Mouse (Mus musculus) liver, embryonic 13.5 days (tissue): ENCODE data around the gene Gm5901. TPM values are rescaled to one million over a fixed set of nuclear protein-coding genes. Genes with fewer than 3 reads are reported as not detected.
"Not testable (repeated sequence)": the region's sequence is repeated elsewhere in the genome, so short reads cannot be mapped to it uniquely, and the experiment has no call there.

Experiments
- ATAC-seq: fragments of 200-750 bp; cut with Nextera tagmentation; 2 replicates; pipeline ENCODE4 v1.8.0; 2017; ENCODE audit warnings: low read depth, mild to moderate bottlenecking, moderate number of reproducible peaks, moderate library complexity
- DNase-seq: peaks from one replicate; pipeline ENCODE4 v3.0.0; 2022
- H3K27ac ChIP-seq: fragments of 300-500 bp; sonication (generic); 2 replicates; pipeline ENCODE4 v1.5.1; 2015; ENCODE audit warnings: moderate library complexity, mild to moderate bottlenecking, inconsistent platforms
- H3K27me3 ChIP-seq: fragments of 300-500 bp; sonication (generic); 2 replicates; pipeline ENCODE4 v1.6.1; 2015; ENCODE audit warnings: mild to moderate bottlenecking, inconsistent platforms
- H3K36me3 ChIP-seq: fragments of 300-500 bp; sonication (generic); 2 replicates; pipeline ENCODE4 v1.6.1; 2015; ENCODE audit warnings: mild to moderate bottlenecking, inconsistent platforms
- H3K4me1 ChIP-seq: fragments of 300-500 bp; sonication (generic); replicated peaks from 2 replicates; pipeline ENCODE4 v1.6.1; 2015; ENCODE audit warnings: inconsistent platforms
- H3K4me2 ChIP-seq: fragments of 300-500 bp; sonication (generic); 2 replicates; pipeline ENCODE4 v1.6.1; 2015; ENCODE audit warnings: inconsistent platforms, mild to moderate bottlenecking, moderate library complexity
- H3K4me3 ChIP-seq: fragments of 300-500 bp; sonication (generic); replicated peaks from 2 replicates; pipeline ENCODE4 v1.5.1; 2015; ENCODE audit warnings: mild to moderate bottlenecking, inconsistent platforms
- H3K9ac ChIP-seq: fragments of 300-500 bp; sonication (generic); 2 replicates; pipeline ENCODE4 v1.6.1; 2015; ENCODE audit warnings: mild to moderate bottlenecking, inconsistent platforms
- H3K9me3 ChIP-seq: fragments of 300-500 bp; sonication (generic); replicated peaks from 2 replicates; pipeline ENCODE4 v1.6.1; 2016; ENCODE audit warnings: inconsistent platforms
- WGBS: fragments of 180-500 bp; shearing (Covaris S2); methylation state at CpG from one replicate; pipeline ENCODE4 v1.1.7; 2015; ENCODE audit not compliant: insufficient replicate concordance; 5-methylcytosine and 5-hydroxymethylcytosine counted together
- polyA plus RNA-seq: library from polyadenylated mRNA; unstranded; fragments of >200 nt; fragmentation: Nextera tagmentation; extraction: Ambion mirVana; gene quantifications from 2 replicates; pipeline ENCODE4 v1.2.1, GENCODE M21; 2015

Gene Gm5901
- polyA plus RNA-seq, 1 experiment from 2014 or later, result not detected

DNA sequence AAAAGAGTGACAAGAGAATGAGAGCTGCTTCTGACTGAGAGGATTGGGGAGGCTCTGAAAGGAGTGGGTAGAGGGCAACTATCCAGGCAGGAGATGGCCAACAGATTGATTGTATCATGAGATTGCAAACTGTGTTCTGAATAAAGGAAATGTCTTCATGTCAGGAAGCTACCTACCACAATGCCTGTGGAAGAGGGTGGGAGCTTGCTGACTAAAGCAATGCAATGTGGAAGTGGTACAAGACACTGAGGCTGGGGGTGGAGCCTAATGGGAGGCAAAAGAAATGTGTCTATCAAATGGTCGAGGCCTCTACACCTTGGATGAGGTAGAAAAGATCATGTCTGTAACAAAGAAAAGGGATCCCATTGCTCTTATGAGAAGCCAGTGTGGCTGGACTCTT lies 31.5 kb downstream of the Gm5901 start:
- ATAC-seq, result no peak
- Histone ChIP-seq H3K27ac (no peak overlapping the region), H3K9me3 (no peaks in the 10 kb centered on the region), H3K9ac (no peak overlapping the region), H3K36me3 (no peaks in the 10 kb centered on the region), H3K4me1 (no peaks in the 10 kb centered on the region), H3K4me3 (no peak overlapping the region), H3K4me2 (no peak overlapping the region), H3K27me3 (no peaks in the 10 kb centered on the region)
- 41% methylated on average over 1 of the region's 1 CpGs for WGBS
- DNase-seq, result no peak

DNA sequence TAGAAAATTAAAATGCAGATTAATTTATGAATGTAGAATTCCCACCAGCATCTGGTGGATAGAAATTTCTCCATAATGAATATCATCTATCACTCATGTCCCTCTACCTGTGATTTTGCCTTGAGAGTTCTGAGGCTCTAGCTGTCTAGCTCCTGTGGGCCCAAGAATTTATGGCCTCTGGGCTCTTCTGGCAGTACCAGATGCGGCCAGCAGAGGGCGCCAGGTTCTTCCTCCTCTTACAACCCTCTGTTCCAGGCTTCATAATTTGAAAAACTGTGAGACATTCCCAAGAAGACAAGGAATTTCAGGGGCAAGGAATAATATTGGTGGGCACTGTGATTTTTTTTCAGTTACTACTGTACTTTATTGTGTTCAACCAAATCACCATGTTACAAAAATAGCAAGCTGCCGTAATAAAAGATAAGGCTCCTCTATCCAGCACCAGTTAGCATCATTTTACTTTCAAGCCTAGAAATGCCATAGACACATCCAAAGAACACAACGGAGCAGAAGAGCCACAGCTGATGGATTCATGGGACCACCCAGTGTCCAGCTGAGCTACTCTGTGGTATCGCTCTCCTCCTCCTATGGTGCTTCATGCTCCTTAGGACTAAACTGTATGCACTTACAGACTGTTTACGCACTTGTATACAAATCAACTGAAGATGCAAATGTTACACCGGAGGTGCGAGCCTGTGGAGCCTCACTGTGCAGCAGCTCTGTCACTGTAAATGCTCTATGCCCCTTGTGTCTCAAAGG lies 37.2 kb downstream of the Gm5901 start:
- H3K9ac ChIP-seq, H3K27me3 ChIP-seq, H3K36me3 ChIP-seq, H3K4me3 ChIP-seq, H3K4me1 ChIP-seq, H3K9me3 ChIP-seq, ATAC-seq, H3K27ac ChIP-seq, H3K4me2 ChIP-seq: not testable (repeated sequence)
- DNase-seq, result peak; percentile 29
- WGBS, result 46% methylated on average over 8 of the region's 8 CpGs

GRCm38 (mm10) chr7:105414385-105414784 lies 39.5 kb downstream of the Gm5901 start:
- ATAC-seq, result no peak
- 34% methylated on average over 6 of the region's 6 CpGs for WGBS
- no peak overlapping the region for H3K4me2 ChIP-seq
- H3K9me3 ChIP-seq, result no peaks in the 10 kb centered on the region
- no peak for DNase-seq
- H3K4me3 ChIP-seq, result no peak overlapping the region
- no peaks in the 10 kb centered on the region for H3K36me3 ChIP-seq
- no peak overlapping the region for H3K9ac ChIP-seq
- H3K4me1 ChIP-seq, result no peaks in the 10 kb centered on the region
- H3K27me3 ChIP-seq, result no peaks in the 10 kb centered on the region
- H3K27ac ChIP-seq, result no peak overlapping the region

DNA sequence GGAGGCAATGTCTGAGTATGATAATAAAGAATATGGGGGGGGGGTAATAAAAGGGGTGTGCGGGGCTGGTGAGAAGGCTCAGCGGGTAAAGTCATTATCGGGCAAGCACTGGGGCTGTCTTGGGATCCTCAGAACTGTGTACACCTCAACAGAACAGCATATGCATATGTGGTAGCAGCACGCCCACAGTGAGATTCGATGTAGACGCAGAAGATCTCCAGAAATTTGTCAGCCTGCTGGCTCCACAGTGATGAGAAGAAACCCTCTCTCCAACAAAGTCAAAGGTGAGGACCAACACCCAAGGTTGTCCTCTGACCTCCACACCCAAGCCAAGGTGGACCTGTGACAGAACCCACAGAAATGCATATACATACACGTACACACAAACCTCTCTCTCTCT lies 41.7 kb downstream of the Gm5901 start:
- H3K27me3 ChIP-seq, result no peaks in the 10 kb centered on the region
- DNase-seq (no peak), ATAC-seq (no peak)
- no peaks in the 10 kb centered on the region for H3K36me3 ChIP-seq
- no peak overlapping the region for H3K27ac ChIP-seq
- WGBS, result 66% methylated on average over 7 of the region's 7 CpGs
- no peak overlapping the region for H3K4me3 ChIP-seq
- H3K4me1 ChIP-seq, result no peaks in the 10 kb centered on the region
- no peak overlapping the region for H3K4me2 ChIP-seq
- no peak overlapping the region for H3K9ac ChIP-seq
- no peaks in the 10 kb centered on the region for H3K9me3 ChIP-seq

GRCm38 (mm10) chr7:105418106-105418505 lies 43.3 kb downstream of the Gm5901 start:
- no peak for ATAC-seq
- H3K9me3 ChIP-seq, result no peaks in the 10 kb centered on the region
- H3K9ac ChIP-seq, result no peak overlapping the region
- H3K4me3 ChIP-seq, result no peak overlapping the region
- no peak overlapping the region for H3K4me2 ChIP-seq
- DNase-seq, result no peak
- no peak overlapping the region for H3K27ac ChIP-seq
- no peaks in the 10 kb centered on the region for H3K4me1 ChIP-seq
- 66% methylated on average over 5 of the region's 5 CpGs for WGBS
- H3K27me3 ChIP-seq, result no peaks in the 10 kb centered on the region
- H3K36me3 ChIP-seq, result no peaks in the 10 kb centered on the region

DNA sequence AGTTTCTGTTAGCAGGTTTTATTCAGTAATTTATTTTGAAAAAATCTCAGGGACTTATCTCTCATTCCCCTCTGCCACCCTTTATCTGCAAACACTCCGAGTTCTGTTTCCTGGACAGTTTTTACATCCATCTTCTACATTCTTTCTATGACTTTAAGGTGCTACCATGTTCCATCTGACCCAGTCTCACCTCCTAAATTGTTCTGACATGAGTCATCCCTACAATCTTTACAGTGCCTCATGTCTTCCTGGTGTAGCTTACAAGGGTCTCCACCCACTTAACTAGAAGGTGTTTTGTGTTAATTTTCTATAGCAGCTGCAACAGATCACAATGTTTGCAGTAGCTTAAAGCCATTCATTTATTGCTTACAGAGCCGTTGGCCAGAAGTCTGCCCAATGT lies 46.1 kb downstream of the Gm5901 start:
- Histone ChIP-seq H3K36me3 (no peaks in the 10 kb centered on the region), H3K9ac (no peak overlapping the region), H3K4me2 (no peak overlapping the region), H3K4me3 (no peak overlapping the region), H3K27me3 (peaks cover 26% of the 10 kb centered on the region), H3K27ac (no peak overlapping the region), H3K4me1 (no peaks in the 10 kb centered on the region), H3K9me3 (no peaks in the 10 kb centered on the region)
- DNase-seq (no peak), ATAC-seq (no peak)
- WGBS, result 28% methylated on average over 2 of the region's 2 CpGs

GRCm38 (mm10) chr7:105424368-105424767 lies 49.5 kb downstream of the Gm5901 start:
- no peaks in the 10 kb centered on the region for H3K4me1 ChIP-seq
- WGBS, result 14% methylated on average over 5 of the region's 5 CpGs
- H3K4me3 ChIP-seq, result no peak overlapping the region
- peaks cover 51% of the 10 kb centered on the region for H3K27me3 ChIP-seq
- no peaks in the 10 kb centered on the region for H3K36me3 ChIP-seq
- no peaks in the 10 kb centered on the region for H3K9me3 ChIP-seq
- no peak for DNase-seq
- no peak overlapping the region for H3K4me2 ChIP-seq
- no peak overlapping the region for H3K9ac ChIP-seq
- no peak overlapping the region for H3K27ac ChIP-seq
- ATAC-seq, result no peak

GRCm38 (mm10) chr7:105425424-105426043 lies 50.7 kb downstream of the Gm5901 start, which contains the start of gene Cckbr:
Cckbr (plus strand) TSS chr7:105425731.
- H3K9ac ChIP-seq, result no peak within 1 kb of the TSS
- H3K27me3 ChIP-seq, result peaks cover 51% of the 10 kb centered on the region
- H3K4me3 ChIP-seq, result no peak within 1 kb of the TSS
- no peaks in the 10 kb centered on the region for H3K4me1 ChIP-seq
- ATAC-seq, result no peak
- DNase-seq, result no peak
- H3K4me2 ChIP-seq, result peak within 1 kb of the TSS; percentile 26; the same call in 1 of the 2 replicates
- H3K36me3 ChIP-seq, result no peaks in the 10 kb centered on the region
- H3K9me3 ChIP-seq, result no peaks in the 10 kb centered on the region
- H3K27ac ChIP-seq, result no peak within 1 kb of the TSS
- 4% methylated on average over 31 of the region's 31 CpGs for WGBS

GRCm38 (mm10) chr7:105426051-105426450 lies 51.2 kb downstream of the Gm5901 start:
- Histone ChIP-seq H3K27ac (no peak overlapping the region), H3K4me2 (peak overlapping the region; percentile 26; the same call in 1 of the 2 replicates), H3K9me3 (no peaks in the 10 kb centered on the region), H3K27me3 (peaks cover 51% of the 10 kb centered on the region), H3K36me3 (no peaks in the 10 kb centered on the region), H3K9ac (no peak overlapping the region), H3K4me3 (no peak overlapping the region), H3K4me1 (no peaks in the 10 kb centered on the region)
- ATAC-seq (no peak), DNase-seq (no peak)
- 5% methylated on average over 11 of the region's 11 CpGs for WGBS

Other genes starting within 250 kb of the Gm5901 start
- not detected in 2 replicates for gene Olfr683, start 228.0 kb upstream of the Gm5901 start, polyA plus RNA-seq
- gene Olfr684, start 211.4 kb upstream of the Gm5901 start, polyA plus RNA-seq, result not detected in 2 replicates
- gene Olfr685, start 189.0 kb upstream of the Gm5901 start, polyA plus RNA-seq, result not detected in 2 replicates
- not detected in 2 replicates for gene Olfr686, start 167.6 kb upstream of the Gm5901 start, polyA plus RNA-seq
- not detected in 2 replicates for gene Olfr688, start 86.9 kb upstream of the Gm5901 start, polyA plus RNA-seq
- not detected in 2 replicates for gene Olfr689, start 63.9 kb upstream of the Gm5901 start, polyA plus RNA-seq
- gene Olfr690, start 40.9 kb upstream of the Gm5901 start, polyA plus RNA-seq, result not detected in 2 replicates
- gene Olfr691, start 32.8 kb upstream of the Gm5901 start, polyA plus RNA-seq, result not detected in 2 replicates
- gene Olfr692, start 6.8 kb upstream of the Gm5901 start, polyA plus RNA-seq, result not detected in 2 replicates
- 11.6 and 12.7 TPM in 2 replicates for gene Fam160a2, start 25.0 kb downstream of the Gm5901 start, polyA plus RNA-seq
- gene Cnga4, start 29.5 kb downstream of the Gm5901 start, polyA plus RNA-seq, result not detected in 2 replicates
- not detected in 2 replicates for gene Cckbr, start 50.7 kb downstream of the Gm5901 start, polyA plus RNA-seq
- gene Cavin3, start 107.3 kb downstream of the Gm5901 start, polyA plus RNA-seq, result 5.5 and 6.9 TPM in 2 replicates
- 22.8 and 25.6 TPM in 2 replicates for gene Smpd1, start 179.3 kb downstream of the Gm5901 start, polyA plus RNA-seq
- gene Apbb1, start 206.6 kb downstream of the Gm5901 start, polyA plus RNA-seq, result 4.1 TPM in 2 replicates
- gene Hpx, start 225.1 kb downstream of the Gm5901 start, polyA plus RNA-seq, result 144 and 154 TPM in 2 replicates